Mouse (Mus musculus) forebrain, embryonic 11.5 days (tissue): ENCODE results near the gene Jsrp1. TPM values are rescaled to one million over a fixed set of nuclear protein-coding genes. Genes with fewer than 3 reads are reported as not detected.
"Not testable (repeated sequence)": the region's sequence is repeated elsewhere in the genome, so short reads cannot be mapped to it uniquely, and the experiment has no call there.

Experiments used
- ATAC-seq: fragments of 200-750 bp; cut with Nextera tagmentation; replicated peaks from 2 replicates; pipeline ENCODE4 v1.8.0; 2017; ENCODE audit warnings: moderate TSS enrichment; ENCODE audit not compliant: low FRiP score
- DNase-seq: peaks from one replicate; pipeline ENCODE4 v3.0.0-alpha.2; 2017; ENCODE audit warnings: low spot score
- H3K27ac ChIP-seq: fragments of 300-500 bp; sonication (generic); 2 replicates; pipeline ENCODE4 v1.5.1; 2014; ENCODE audit warnings: low read depth, low read length
- H3K27me3 ChIP-seq: fragments of 300-500 bp; sonication (generic); 2 replicates; pipeline ENCODE4 v1.6.1; 2014; ENCODE audit warnings: mild to moderate bottlenecking, low read length, mixed read lengths; ENCODE audit not compliant: control insufficient read depth, insufficient read depth
- H3K36me3 ChIP-seq: fragments of 300-500 bp; sonication (generic); 2 replicates; pipeline ENCODE4 v1.6.1; 2014; ENCODE audit warnings: mild to moderate bottlenecking, low read length, moderate library complexity, mixed read lengths; ENCODE audit not compliant: control insufficient read depth, insufficient read depth
- H3K4me1 ChIP-seq: fragments of 300-500 bp; sonication (generic); replicated peaks from 2 replicates; pipeline ENCODE4 v1.6.1; 2014; ENCODE audit warnings: low read length, mixed read lengths; ENCODE audit not compliant: control insufficient read depth, insufficient read depth
- H3K4me2 ChIP-seq: fragments of 300-500 bp; sonication (generic); 2 replicates; pipeline ENCODE4 v1.6.1; 2014; ENCODE audit warnings: low read depth, mild to moderate bottlenecking, low read length, moderate library complexity, mixed read lengths; ENCODE audit not compliant: severe bottlenecking
- H3K4me3 ChIP-seq: fragments of 300-500 bp; sonication (generic); 2 replicates; pipeline ENCODE4 v1.5.1; 2014; ENCODE audit warnings: low read depth, low read length
- H3K9ac ChIP-seq: fragments of 300-500 bp; sonication (generic); 2 replicates; pipeline ENCODE4 v1.6.1; 2014; ENCODE audit warnings: low read length
- H3K9me3 ChIP-seq: fragments of 300-500 bp; sonication (generic); 2 replicates; pipeline ENCODE4 v1.6.1; 2016; ENCODE audit warnings: low read length, mixed read lengths; ENCODE audit not compliant: control insufficient read depth
- WGBS: fragments of 180-500 bp; shearing (Covaris S2); extraction: QIAGEN DNeasy Blood & Tissue Kit; methylation state at CpG from one replicate; pipeline ENCODE4 v1.1.7; 2014; 5-methylcytosine and 5-hydroxymethylcytosine counted together
- polyA plus RNA-seq: library from polyadenylated mRNA; unstranded; fragments of >200 nt; fragmentation: Nextera tagmentation; extraction: Ambion mirVana; gene quantifications from 2 replicates; pipeline ENCODE4 v1.2.1, GENCODE M21; 2014

Gene Jsrp1
- polyA plus RNA-seq, 1 experiment from 2014 or later, result 0.47 TPM

- ATAC-seq, result no peak
- no peak overlapping the region for H3K9ac ChIP-seq
- no peak overlapping the region for H3K4me3 ChIP-seq
- H3K4me1 ChIP-seq, result no peaks in the 10 kb centered on the region
- no peaks in the 10 kb centered on the region for H3K36me3 ChIP-seq
- H3K27me3 ChIP-seq, result no peaks in the 10 kb centered on the region
- 31% methylated on average over 2 of the region's 2 CpGs for WGBS
- no peaks in the 10 kb centered on the region for H3K9me3 ChIP-seq
- H3K27ac ChIP-seq, result no peak overlapping the region
- H3K4me2 ChIP-seq, result no peak overlapping the region
- DNase-seq, result no peak
These were observed 8.7 kb upstream of the Jsrp1 start for GRCm38 (mm10) chr10:80821991-80822390.

GRCm38 (mm10) chr10:80819406-80819805 lies 6.1 kb upstream of the Jsrp1 start:
- no peak for ATAC-seq
- no peak for DNase-seq
- H3K36me3 ChIP-seq, result no peaks in the 10 kb centered on the region
- H3K9ac ChIP-seq, result no peak overlapping the region
- no peak overlapping the region for H3K4me3 ChIP-seq
- no peak overlapping the region for H3K4me2 ChIP-seq
- H3K27me3 ChIP-seq, result no peaks in the 10 kb centered on the region
- H3K9me3 ChIP-seq, result no peaks in the 10 kb centered on the region
- no peaks in the 10 kb centered on the region for H3K4me1 ChIP-seq
- WGBS, result 66% methylated on average over 3 of the region's 3 CpGs
- H3K27ac ChIP-seq, result no peak overlapping the region

DNA sequence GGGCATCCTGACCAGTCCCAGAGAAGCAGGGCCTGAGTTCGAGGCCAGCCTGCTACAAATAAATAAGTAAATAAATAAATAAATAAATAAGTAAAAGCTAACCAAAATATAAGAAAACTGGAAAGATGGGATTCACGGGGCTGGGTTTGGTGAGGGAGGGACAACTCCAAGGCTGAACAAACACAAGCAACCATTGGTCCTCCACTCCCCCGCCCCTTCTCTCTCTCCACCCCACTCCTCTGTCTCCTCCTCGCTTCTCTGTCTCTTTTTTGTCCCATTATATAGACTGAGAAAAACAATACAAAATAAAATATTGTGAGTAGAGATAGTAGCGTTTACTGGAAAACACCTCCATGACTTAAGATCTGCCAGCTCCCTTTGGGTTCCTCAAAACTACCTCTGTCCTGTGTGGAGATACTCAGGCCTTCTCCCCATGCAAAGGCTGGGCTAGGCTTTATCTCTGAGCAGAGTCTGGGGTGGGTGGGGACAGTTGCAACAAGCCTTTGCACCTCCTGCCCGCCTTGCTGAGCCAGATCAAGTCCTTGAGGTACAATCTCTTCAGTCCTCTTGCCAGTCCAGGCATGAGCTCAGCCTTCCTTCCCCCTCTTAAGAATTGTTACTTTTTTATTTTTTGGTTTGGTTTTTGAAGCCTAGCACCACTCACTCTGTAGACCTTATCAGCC lies 5.4 kb upstream of the Jsrp1 start:
- 64% methylated on average over 6 of the region's 6 CpGs for WGBS
- no peak overlapping the region for H3K4me2 ChIP-seq
- DNase-seq, result no peak

GRCm38 (mm10) chr10:80817955-80818354 lies 4.7 kb upstream of the Jsrp1 start:
- 83% methylated on average over 7 of the region's 7 CpGs for WGBS
- ATAC-seq, result not testable (repeated sequence)

More for the DNA sequence above, 5.4 kb upstream of the Jsrp1 start:
- H3K4me1 ChIP-seq, result no peaks in the 10 kb centered on the region
- no peak overlapping the region for H3K4me3 ChIP-seq
- H3K27me3 ChIP-seq, result no peaks in the 10 kb centered on the region
- no peak for ATAC-seq
- H3K9ac ChIP-seq, result no peak overlapping the region
- no peak overlapping the region for H3K27ac ChIP-seq
- no peaks in the 10 kb centered on the region for H3K36me3 ChIP-seq
- H3K9me3 ChIP-seq, result no peaks in the 10 kb centered on the region

DNA sequence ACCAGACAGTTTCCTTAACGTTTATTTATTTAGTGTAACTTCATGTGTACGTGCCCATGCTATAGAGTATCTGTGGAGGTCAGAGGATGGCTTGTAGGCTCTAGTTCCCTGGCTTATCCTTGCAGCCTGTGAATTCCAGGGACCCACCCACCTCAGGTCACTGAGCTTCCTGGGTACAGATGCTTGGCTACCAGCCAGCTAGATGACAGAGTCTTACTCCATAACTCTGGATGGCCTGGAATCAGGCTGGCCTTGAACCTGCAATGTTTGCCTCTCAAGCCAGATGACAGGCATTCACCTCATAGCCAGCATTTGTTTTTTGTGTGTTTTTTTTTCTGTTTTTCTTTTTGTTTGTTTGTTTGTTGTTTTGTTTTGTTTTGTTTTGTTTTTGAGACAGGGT lies 3.9 kb upstream of the Jsrp1 start:
- Histone ChIP-seq H3K9me3 (no peaks in the 10 kb centered on the region), H3K9ac (no peak overlapping the region)
- DNase-seq, result no peak

More at GRCm38 (mm10) chr10:80817955-80818354, 4.7 kb upstream of the Jsrp1 start:
- not testable (repeated sequence) for DNase-seq, H3K9me3 ChIP-seq, H3K36me3 ChIP-seq, H3K4me1 ChIP-seq, H3K27ac ChIP-seq, H3K4me3 ChIP-seq, H3K4me2 ChIP-seq, H3K9ac ChIP-seq, H3K27me3 ChIP-seq

GRCm38 (mm10) chr10:80816303-80816702 lies 3.0 kb upstream of the Jsrp1 start:
- not testable (repeated sequence) for H3K36me3 ChIP-seq, H3K4me2 ChIP-seq, H3K9ac ChIP-seq, H3K27me3 ChIP-seq, H3K4me1 ChIP-seq, DNase-seq, H3K27ac ChIP-seq, H3K9me3 ChIP-seq, H3K4me3 ChIP-seq, ATAC-seq
- 81% methylated on average over 3 of the region's 3 CpGs for WGBS

More for the DNA sequence above, 3.9 kb upstream of the Jsrp1 start:
- H3K36me3 ChIP-seq, result no peaks in the 10 kb centered on the region
- no peak overlapping the region for H3K4me3 ChIP-seq
- 70% methylated on average over 2 of the region's 2 CpGs for WGBS
- no peak overlapping the region for H3K27ac ChIP-seq
- no peak overlapping the region for H3K4me2 ChIP-seq
- no peaks in the 10 kb centered on the region for H3K4me1 ChIP-seq
- H3K27me3 ChIP-seq, result no peaks in the 10 kb centered on the region
- ATAC-seq, result no peak

GRCm38 (mm10) chr10:80814800-80815199 lies 1.5 kb upstream of the Jsrp1 start:
- Histone ChIP-seq H3K27ac (no peak overlapping the region), H3K4me2 (no peak overlapping the region), H3K4me3 (no peak overlapping the region), H3K36me3 (no peaks in the 10 kb centered on the region), H3K4me1 (no peaks in the 10 kb centered on the region; the same call in 1 of the 2 replicates), H3K9me3 (no peaks in the 10 kb centered on the region), H3K27me3 (peaks cover 7% of the 10 kb centered on the region), H3K9ac (no peak overlapping the region)
- ATAC-seq, result no peak
- DNase-seq, result no peak
- 67% methylated on average over 7 of the region's 7 CpGs for WGBS

- 69% methylated on average over 5 of the region's 5 CpGs for WGBS
- ATAC-seq, result no peak
- H3K4me2 ChIP-seq, result no peak overlapping the region
These were observed 782 bp downstream of the Jsrp1 start for GRCm38 (mm10) chr10:80812391-80813041.

DNA sequence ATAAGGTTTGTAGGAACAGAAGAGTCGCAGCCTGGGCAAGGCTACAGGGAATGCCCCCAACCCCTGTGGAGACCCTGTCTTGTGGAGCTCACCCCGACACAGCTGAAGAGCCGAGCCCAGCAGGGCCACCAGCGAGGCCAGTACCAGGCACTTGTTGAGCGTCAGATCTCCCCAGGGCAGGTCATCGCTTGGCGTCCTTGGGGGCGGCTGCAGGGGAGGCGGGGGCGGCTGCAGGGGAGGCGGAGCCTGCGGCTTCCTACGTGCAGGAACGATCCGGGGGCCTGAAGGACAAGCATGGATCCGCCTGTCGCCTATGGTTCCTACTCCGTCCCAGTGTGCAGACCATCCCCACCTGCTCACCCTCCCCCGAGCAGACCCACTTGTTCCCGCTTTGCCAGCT lies 3.2 kb downstream of the Jsrp1 start:
- no peak overlapping the region for H3K4me3 ChIP-seq
- H3K9me3 ChIP-seq, result no peaks in the 10 kb centered on the region
- DNase-seq, result no peak
- H3K4me1 ChIP-seq, result peaks cover 23% of the 10 kb centered on the region
- no peak overlapping the region for H3K9ac ChIP-seq
- H3K36me3 ChIP-seq, result no peaks in the 10 kb centered on the region
- H3K27ac ChIP-seq, result no peak overlapping the region
- WGBS, result 5% methylated on average over 20 of the region's 20 CpGs
- ATAC-seq, result no peak
- no peak overlapping the region for H3K4me2 ChIP-seq
- peaks cover 30% of the 10 kb centered on the region for H3K27me3 ChIP-seq

More at GRCm38 (mm10) chr10:80812391-80813041, 782 bp downstream of the Jsrp1 start:
- no peaks in the 10 kb centered on the region for H3K36me3 ChIP-seq
- H3K9me3 ChIP-seq, result no peaks in the 10 kb centered on the region
- no peak overlapping the region for H3K4me3 ChIP-seq
- no peak for DNase-seq
- H3K4me1 ChIP-seq, result peaks cover 11% of the 10 kb centered on the region; the same call in 1 of the 2 replicates
- H3K9ac ChIP-seq, result no peak overlapping the region
- peaks cover 25% of the 10 kb centered on the region for H3K27me3 ChIP-seq
- no peak overlapping the region for H3K27ac ChIP-seq
